Mouse (Mus musculus): ENCODE measurements at regions not wholly inside any gene's neighbourhood (a gene's known extent, or its start where the extent isn't known, plus 50 kb on each side); places are given as distances from the start of the nearest gene placed in this dataset.
"Not testable (repeated sequence)": the region's sequence is repeated elsewhere in the genome, so short reads cannot be mapped to it uniquely, and the experiment has no call there.

DNA sequence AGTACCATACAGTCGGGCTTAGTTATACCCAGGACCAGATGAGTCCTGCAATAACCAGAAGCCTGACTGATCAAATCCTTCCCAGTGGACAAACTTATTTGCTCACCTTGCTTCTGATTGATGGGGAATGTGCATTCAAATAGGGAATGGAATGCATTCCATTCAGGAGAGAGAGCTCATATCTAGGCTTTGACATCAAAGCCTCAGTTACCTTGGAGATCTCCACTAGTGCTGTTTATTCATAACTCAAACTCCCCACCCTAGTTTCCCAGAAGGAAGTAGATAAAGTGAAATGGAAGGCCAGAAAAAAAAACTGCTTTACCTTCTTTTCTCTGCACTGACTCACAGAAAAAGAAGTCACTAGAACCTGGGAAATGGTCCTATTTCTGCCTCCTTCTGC, 608.9 kb upstream of the Ndn start:
- Histone ChIP-seq H3K4me3 (ENCODE audit: low read depth, low read length) (no peak overlapping the region), H3K9ac (ENCODE audit: low read depth, low read length) (no peak overlapping the region), H3K27ac (ENCODE audit: low read depth, low read length) (no peak overlapping the region), H3K27me3 (replicated peaks; ENCODE audit: control insufficient read depth, insufficient read depth, low read length) (no peaks in the 10 kb centered on the region), H3K4me2 (replicated peaks; ENCODE audit: low read depth) (no peak overlapping the region), H3K4me1 (replicated peaks; ENCODE audit: control insufficient read depth, insufficient read depth, low read length) (no peaks in the 10 kb centered on the region), H3K9me3 (ENCODE audit: control insufficient read depth) (no peaks in the 10 kb centered on the region), H3K36me3 (ENCODE audit: control insufficient read depth, insufficient read depth) (no peaks in the 10 kb centered on the region)
- WGBS = 45% methylated on average over 1 of the region's 1 CpGs
- no peak for ATAC-seq
- TF ChIP-seq CTCF (IDR thresholded peaks at IDR 0.05; ENCODE audit: low read depth) = no peak

DNA sequence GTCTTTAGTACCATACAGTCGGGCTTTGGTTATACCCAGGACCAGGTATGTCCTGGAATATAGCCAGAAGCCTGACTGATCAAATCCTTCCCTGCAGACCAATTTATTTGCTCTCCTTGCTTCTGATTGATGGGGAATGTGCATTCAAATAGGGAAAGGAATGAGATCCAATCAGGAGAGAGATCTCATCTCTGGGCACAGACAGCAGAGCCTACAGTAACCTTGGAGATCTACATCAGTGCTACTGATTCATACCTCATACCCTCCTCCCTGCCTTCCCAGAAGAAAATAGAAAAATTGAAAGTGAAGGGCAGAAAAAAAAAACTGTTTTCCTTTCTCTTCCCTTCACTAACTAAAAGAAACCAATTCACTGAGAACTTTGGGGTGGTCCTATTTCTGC, 607.0 kb upstream of the Ndn start:
- not testable (repeated sequence) for H3K36me3 ChIP-seq (ENCODE audit: control insufficient read depth, insufficient read depth); H3K4me1 ChIP-seq (replicated peaks; ENCODE audit: control insufficient read depth, insufficient read depth, low read length); H3K27me3 ChIP-seq (replicated peaks; ENCODE audit: control insufficient read depth, insufficient read depth, low read length); H3K27ac ChIP-seq (ENCODE audit: low read depth, low read length); ATAC-seq; H3K9ac ChIP-seq (ENCODE audit: low read depth, low read length); H3K4me3 ChIP-seq (ENCODE audit: low read depth, low read length); H3K4me2 ChIP-seq (replicated peaks; ENCODE audit: low read depth); H3K9me3 ChIP-seq (ENCODE audit: control insufficient read depth)
- no CpG with 5 or more reads among the region's 1 CpGs for WGBS

DNA sequence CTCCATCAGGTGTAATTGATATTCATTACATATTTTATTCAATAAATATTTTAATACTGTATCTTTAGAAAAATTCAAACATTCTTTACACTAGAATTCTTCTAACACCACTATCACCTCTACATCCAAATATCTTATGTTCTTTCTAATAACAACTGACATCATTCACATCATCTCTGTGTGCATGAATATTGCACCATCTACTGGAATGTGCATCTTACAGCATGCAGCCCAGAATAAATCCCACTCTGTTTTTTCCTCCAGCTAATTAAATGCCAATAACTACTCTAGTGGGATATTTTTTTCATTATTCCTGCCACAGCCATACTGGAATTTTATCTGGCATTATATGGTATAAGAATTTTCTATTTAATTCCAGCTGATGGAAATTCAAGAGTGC, 576.5 kb upstream of the Ndn start:
- Histone ChIP-seq H3K9me3 (ENCODE audit: control insufficient read depth) (no peaks in the 10 kb centered on the region), H3K9ac (ENCODE audit: low read depth, low read length) (no peak overlapping the region), H3K27me3 (replicated peaks; ENCODE audit: control insufficient read depth, insufficient read depth, low read length) (no peaks in the 10 kb centered on the region), H3K4me2 (replicated peaks; ENCODE audit: low read depth) (no peak overlapping the region), H3K4me3 (ENCODE audit: low read depth, low read length) (no peak overlapping the region), H3K27ac (ENCODE audit: low read depth, low read length) (no peak overlapping the region), H3K36me3 (ENCODE audit: control insufficient read depth, insufficient read depth) (no peaks in the 10 kb centered on the region), H3K4me1 (replicated peaks; ENCODE audit: control insufficient read depth, insufficient read depth, low read length) (no peaks in the 10 kb centered on the region)
- peak; percentile 35 for TF ChIP-seq CTCF (IDR thresholded peaks at IDR 0.05; ENCODE audit: low read depth)
- no peak for ATAC-seq

DNA sequence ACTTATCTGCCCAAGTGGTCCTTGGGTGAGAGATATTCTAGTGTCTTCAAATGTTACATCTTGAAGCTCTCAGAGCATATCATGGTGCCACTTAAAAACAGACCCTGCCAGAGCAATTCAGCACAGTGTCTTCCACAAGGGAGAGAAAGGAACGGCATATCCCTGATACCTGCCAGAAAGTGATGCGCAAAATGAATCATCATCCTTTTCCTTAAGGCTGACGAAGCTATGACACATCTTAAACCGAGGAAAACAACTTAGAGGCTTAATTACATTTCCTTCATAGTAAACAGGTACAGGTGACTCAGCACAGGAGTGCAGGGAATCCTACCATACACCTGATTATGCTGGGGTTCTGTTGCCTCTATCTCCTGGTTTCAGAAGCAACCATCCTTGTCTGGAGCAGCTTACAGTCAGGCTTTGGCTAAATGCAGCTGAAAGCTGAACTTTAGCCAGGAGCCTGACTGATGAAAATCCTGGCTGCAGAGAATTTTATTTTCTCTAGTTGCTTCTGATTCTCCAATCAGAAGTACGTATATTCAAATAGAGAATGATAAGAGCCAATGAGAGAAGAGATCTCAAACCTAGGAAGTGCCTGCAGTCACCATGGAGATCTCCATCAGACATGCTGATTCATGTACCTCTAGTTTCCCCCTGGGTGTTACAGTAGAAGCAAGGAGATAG, 556.1 kb upstream of the Ndn start:
- no peak for TF ChIP-seq CTCF (IDR thresholded peaks at IDR 0.05; ENCODE audit: low read depth)
- ATAC-seq = no peak
- Histone ChIP-seq H3K9me3 (ENCODE audit: control insufficient read depth) (no peaks in the 10 kb centered on the region), H3K4me1 (replicated peaks; ENCODE audit: control insufficient read depth, insufficient read depth, low read length) (no peaks in the 10 kb centered on the region), H3K4me3 (ENCODE audit: low read depth, low read length) (no peak overlapping the region), H3K27ac (ENCODE audit: low read depth, low read length) (no peak overlapping the region), H3K4me2 (replicated peaks; ENCODE audit: low read depth) (no peak overlapping the region), H3K27me3 (replicated peaks; ENCODE audit: control insufficient read depth, insufficient read depth, low read length) (no peaks in the 10 kb centered on the region), H3K9ac (ENCODE audit: low read depth, low read length) (no peak overlapping the region), H3K36me3 (ENCODE audit: control insufficient read depth, insufficient read depth) (no peaks in the 10 kb centered on the region)
- WGBS = 76% methylated on average over 5 of the region's 5 CpGs

DNA sequence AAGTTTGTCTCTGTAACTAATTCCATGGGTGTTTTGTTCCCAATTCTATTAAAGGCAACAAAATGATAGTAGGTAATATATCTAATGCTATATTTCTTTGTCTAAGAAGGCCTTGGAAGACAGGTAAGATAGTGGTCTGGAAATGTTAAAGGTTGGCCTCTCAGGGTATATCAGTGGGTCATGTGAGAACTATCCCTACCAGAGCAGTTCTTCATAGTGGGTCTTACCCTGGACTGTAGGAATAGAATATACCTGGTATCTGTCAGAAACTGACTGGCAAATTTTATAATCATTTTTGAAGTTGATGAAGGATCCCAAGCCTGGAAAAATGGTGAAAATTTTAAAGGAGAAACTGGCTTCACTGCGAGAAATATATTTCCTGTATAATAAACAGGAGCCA, 509.5 kb upstream of the Ndn start:
- ATAC-seq = no peak
- Histone ChIP-seq H3K4me3 (ENCODE audit: low read depth, low read length) (no peak overlapping the region), H3K36me3 (ENCODE audit: control insufficient read depth, insufficient read depth) (no peaks in the 10 kb centered on the region), H3K27ac (ENCODE audit: low read depth, low read length) (no peak overlapping the region), H3K4me1 (replicated peaks; ENCODE audit: control insufficient read depth, insufficient read depth, low read length) (no peaks in the 10 kb centered on the region), H3K4me2 (replicated peaks; ENCODE audit: low read depth) (no peak overlapping the region), H3K27me3 (replicated peaks; ENCODE audit: control insufficient read depth, insufficient read depth, low read length) (no peaks in the 10 kb centered on the region), H3K9me3 (ENCODE audit: control insufficient read depth) (no peaks in the 10 kb centered on the region), H3K9ac (ENCODE audit: low read depth, low read length) (no peak overlapping the region)
- WGBS = 70% methylated on average over 1 of the region's 1 CpGs
- no peak for TF ChIP-seq CTCF (IDR thresholded peaks at IDR 0.05; ENCODE audit: low read depth)

DNA sequence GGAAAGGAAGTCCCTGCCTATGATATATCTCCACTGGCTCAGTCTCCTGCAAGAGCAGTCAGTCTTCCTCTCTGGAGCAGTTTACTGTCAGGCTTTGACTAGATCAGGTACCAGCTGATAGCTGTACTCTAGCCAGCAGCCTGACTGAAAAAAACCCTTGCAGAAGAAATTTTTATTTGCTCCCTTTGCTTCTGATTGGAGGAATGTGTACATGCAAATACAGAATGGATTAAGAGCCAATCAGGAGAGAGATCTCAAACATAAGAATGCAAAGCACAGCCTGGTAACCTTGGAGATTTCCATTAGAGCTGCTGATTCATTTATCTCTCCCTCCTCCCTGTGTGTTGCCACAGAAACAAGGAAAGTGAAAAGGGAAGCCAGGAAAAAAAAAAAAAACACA, 509.1 kb upstream of the Ndn start:
- H3K4me3 ChIP-seq (ENCODE audit: low read depth, low read length) = no peak overlapping the region
- no peak overlapping the region for H3K27ac ChIP-seq (ENCODE audit: low read depth, low read length)
- H3K27me3 ChIP-seq (replicated peaks; ENCODE audit: control insufficient read depth, insufficient read depth, low read length) = no peaks in the 10 kb centered on the region
- no peaks in the 10 kb centered on the region for H3K9me3 ChIP-seq (ENCODE audit: control insufficient read depth)
- TF ChIP-seq CTCF (IDR thresholded peaks at IDR 0.05; ENCODE audit: low read depth) = no peak
- H3K4me2 ChIP-seq (replicated peaks; ENCODE audit: low read depth) = no peak overlapping the region
- H3K9ac ChIP-seq (ENCODE audit: low read depth, low read length) = no peak overlapping the region
- H3K36me3 ChIP-seq (ENCODE audit: control insufficient read depth, insufficient read depth) = no peaks in the 10 kb centered on the region
- ATAC-seq = no peak
- H3K4me1 ChIP-seq (replicated peaks; ENCODE audit: control insufficient read depth, insufficient read depth, low read length) = no peaks in the 10 kb centered on the region

DNA sequence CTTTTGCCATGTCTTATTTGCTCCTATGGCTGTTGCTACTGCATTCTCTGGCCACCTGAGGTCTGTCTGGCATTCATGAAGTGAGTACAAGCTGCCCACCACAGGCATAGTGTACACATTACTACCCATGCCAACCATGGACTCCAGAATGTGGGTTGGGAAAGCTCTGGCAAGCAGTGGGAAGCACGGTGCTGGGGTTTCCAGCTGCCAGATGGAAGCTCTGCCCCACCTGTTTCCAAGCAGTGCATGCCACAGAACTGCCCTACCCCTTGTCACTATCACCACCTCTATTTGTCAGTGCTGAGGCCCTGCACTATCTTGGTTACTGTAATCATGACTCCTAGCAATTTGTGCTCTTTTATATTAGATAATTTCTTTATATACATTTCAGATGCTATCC, 494.4 kb upstream of the Ndn start:
- no peaks in the 10 kb centered on the region for H3K4me1 ChIP-seq (replicated peaks; ENCODE audit: control insufficient read depth, insufficient read depth, low read length)
- no peak overlapping the region for H3K4me3 ChIP-seq (ENCODE audit: low read depth, low read length)
- ATAC-seq = no peak
- no peak overlapping the region for H3K4me2 ChIP-seq (replicated peaks; ENCODE audit: low read depth)
- no peaks in the 10 kb centered on the region for H3K9me3 ChIP-seq (ENCODE audit: control insufficient read depth)
- no peaks in the 10 kb centered on the region for H3K36me3 ChIP-seq (ENCODE audit: control insufficient read depth, insufficient read depth)
- H3K27ac ChIP-seq (ENCODE audit: low read depth, low read length) = no peak overlapping the region
- no peaks in the 10 kb centered on the region for H3K27me3 ChIP-seq (replicated peaks; ENCODE audit: control insufficient read depth, insufficient read depth, low read length)
- TF ChIP-seq CTCF (IDR thresholded peaks at IDR 0.05; ENCODE audit: low read depth) = no peak
- H3K9ac ChIP-seq (ENCODE audit: low read depth, low read length) = no peak overlapping the region
- WGBS = 63% methylated on average over 1 of the region's 1 CpGs
